Mouse (Mus musculus) adrenal gland, postnatal 14 days (tissue): Measurements from ENCODE around the gene Gata1. TPM values are rescaled to one million over a fixed set of nuclear protein-coding genes. Genes with fewer than 3 reads are reported as not detected.
"Not testable (repeated sequence)": the region's sequence is repeated elsewhere in the genome, so short reads cannot be mapped to it uniquely, and the experiment has no call there.

Experiments
- DNase-seq: peaks from one replicate; pipeline ENCODE4 v3.0.0; 2021; ENCODE audit warnings: mixed read lengths
- long read RNA-seq, 2 experiments: library from polyadenylated mRNA; stranded (forward); transcript quantifications; one replicate each; pipeline ENCODE4 v2.0.0; 2021
- total RNA-seq: library from RNA; stranded (reverse); gene quantifications from 2 replicates; pipeline ENCODE4 v1.2.3, GENCODE M21; 2021

Gene Gata1
- total RNA-seq: 0.38 and 2.5 TPM in 2 replicates
- long read RNA-seq, experiment 1, partial matches to known transcripts: 1 of 2 reads
- long read RNA-seq, experiment 1, other reads (novel, unspliced or antisense): 0 of 2 reads
- long read RNA-seq, experiment 2, partial matches to known transcripts: 2 of 5 reads
- long read RNA-seq, experiment 2, other reads (novel, unspliced or antisense): 0 of 5 reads

- DNase-seq: no peak
Observed at GRCm38 (mm10) chrX:7977892-7978291, at the start of gene Gata1. TSS of gene Gata1 (minus strand) at chrX:7978071.

GRCm38 (mm10) chrX:8026811-8027210 is 48.9 kb upstream of the Gata1 start:
- DNase-seq: no peak

DNA sequence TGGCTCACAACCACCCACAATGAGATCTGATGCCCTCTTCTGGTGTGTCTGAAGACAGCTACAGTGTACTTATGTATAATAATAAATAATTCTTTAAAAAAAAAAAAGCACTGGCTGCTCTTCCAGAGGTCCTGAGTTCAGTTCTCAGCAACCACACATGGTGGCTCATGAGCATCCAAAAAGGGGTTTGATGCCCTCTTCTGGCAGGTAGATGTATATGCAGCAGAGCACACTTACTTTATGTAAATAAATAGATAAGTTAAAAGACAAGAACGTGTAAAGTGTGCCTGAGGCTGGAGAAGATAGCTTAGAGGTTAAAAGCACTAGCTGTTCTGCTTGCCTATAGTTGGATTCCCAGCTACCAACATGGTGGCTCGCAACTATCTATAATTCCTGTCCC is 46.9 kb upstream of the Gata1 start:
- no peak for DNase-seq

DNA sequence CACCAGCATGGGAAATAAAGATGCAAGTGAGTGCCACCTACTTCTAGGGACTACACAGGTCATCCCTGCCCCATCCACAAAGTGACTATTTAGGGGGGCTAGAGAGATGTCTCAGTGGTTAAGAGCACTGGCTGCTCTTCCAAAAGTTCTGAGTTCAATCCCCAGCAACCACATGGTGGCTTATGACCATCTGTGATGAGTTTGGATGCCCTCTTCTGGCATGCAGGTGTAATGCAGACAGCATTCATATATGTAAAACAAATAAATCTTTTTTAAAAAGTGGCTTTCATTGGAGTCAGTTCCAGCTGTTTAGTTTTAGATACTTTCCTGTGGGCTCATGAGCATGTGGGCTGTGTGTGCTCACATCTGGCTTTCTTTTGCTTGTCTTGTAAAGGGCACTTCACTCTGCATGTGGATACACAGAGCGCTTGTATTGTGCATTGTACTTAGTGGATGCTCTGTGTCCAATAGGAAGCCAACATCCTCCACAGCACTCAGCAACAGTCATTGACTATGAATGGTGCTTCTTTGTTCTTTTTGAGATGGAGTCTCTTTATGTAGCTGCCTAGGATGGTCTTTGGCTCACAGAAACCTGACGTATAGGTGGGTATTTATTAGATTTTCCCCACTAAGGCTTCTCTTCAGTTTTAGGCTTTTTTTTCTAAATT is 42.4 kb upstream of the Gata1 start:
- DNase-seq: no peak

- no peak for DNase-seq
Observed at GRCm38 (mm10) chrX:8018286-8018685, 40.4 kb upstream of the Gata1 start, which contains the start of gene Glod5. TSS of gene Glod5 (minus strand) at chrX:8018492.

- peak; percentile 70 for DNase-seq
Observed at GRCm38 (mm10) chrX:8017142-8017541, 39.3 kb upstream of the Gata1 start.

DNA sequence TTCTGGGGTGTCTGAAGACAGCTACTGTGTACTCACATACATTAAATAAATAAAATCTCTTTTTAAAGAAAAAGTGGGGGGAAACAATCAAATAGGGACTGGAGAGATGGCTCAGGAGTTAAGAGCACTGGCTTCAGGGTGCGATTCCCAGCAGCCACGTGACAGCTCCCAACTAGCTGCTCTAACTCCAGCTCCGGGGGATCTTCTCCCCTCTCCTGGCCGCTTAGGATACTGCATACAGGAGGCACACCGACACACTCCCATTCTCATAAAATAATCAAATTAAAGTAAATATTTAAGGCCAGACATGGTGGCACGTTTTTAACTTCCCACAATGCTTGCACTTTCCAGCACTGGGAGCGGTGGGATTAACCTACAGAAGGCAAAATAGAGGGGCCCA is 37.8 kb upstream of the Gata1 start:
- DNase-seq: peak; percentile 34

DNA sequence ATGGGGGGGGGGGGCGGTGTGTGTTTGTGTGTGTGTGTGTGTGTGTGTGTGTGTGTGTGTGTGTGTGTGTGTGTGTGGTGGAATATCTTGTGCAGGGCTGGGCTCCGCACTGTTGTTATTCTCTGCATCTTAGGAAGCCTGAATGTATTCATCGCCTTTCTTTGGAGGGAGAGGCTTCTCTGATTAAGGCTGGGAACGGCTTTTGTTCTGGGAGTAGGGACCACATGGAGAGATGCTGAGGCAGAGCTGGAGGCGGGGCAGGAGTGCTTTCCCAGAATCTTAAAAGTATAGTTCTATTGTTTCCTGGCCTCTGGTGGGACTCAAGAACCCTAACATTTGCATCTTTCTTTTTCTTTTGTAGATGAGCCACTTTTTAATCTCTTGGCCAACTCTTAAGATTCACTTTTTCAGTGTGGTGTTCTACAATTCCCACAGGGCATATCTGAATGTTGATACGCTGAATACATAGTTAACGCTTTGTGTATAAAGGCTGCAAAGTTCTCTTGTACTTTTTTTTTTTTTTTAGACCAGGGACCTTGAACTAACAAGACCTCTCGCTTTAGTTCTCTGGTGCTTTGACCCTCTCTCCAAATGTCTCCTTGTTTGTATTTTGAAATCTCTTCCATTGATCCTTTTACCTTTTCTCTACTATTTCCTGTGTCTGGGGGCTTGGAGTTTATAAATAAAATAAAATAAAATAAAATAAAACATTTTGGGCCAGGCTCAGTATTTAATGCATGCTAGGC is 35.9 kb upstream of the Gata1 start:
- no peak for DNase-seq

GRCm38 (mm10) chrX:8013157-8013556 is 35.3 kb upstream of the Gata1 start:
- DNase-seq: no peak

DNA sequence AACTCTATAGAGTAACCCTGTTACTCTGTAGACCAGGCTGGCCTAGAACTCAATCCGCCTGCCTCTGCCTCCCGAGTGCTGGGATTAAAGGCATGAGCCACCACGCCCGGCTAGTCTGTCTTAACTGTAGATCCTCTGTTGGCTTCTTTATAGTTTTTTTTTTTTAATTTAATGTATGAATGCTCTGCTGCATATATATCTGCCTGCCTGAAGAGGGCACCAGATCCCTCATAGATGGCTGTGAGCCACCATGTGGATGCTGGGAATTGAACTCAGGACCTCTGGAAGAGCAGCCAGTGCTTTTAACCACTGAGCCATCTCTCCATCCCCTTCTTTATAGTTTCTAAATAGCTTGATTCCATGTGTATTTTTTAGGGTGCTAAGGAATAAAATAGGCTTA is 31.5 kb upstream of the Gata1 start:
- DNase-seq: not testable (repeated sequence)

- no peak for DNase-seq
Observed at GRCm38 (mm10) chrX:8008543-8008942, 30.7 kb upstream of the Gata1 start.

DNA sequence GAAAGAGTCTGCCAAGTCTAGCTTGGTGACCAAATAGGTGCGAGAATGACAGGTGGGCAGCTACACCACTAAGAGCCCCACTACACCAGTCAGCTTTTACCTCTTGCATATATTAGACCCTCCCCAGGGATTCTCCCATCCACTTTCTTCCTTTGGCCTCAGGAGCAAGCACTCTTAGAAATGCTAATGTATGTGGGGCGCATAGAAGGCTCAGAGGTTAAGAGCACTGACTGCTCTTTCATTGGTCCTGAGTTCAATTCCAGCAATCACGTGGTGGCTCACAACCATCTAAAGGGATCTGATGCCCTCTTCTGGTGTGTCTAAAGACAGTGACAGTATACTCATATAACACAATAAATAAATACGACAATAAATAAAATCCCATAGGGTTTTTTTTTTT is 25.1 kb upstream of the Gata1 start:
- DNase-seq: no peak

- DNase-seq: no peak
Observed at GRCm38 (mm10) chrX:8002001-8002400, 24.1 kb upstream of the Gata1 start.

DNA sequence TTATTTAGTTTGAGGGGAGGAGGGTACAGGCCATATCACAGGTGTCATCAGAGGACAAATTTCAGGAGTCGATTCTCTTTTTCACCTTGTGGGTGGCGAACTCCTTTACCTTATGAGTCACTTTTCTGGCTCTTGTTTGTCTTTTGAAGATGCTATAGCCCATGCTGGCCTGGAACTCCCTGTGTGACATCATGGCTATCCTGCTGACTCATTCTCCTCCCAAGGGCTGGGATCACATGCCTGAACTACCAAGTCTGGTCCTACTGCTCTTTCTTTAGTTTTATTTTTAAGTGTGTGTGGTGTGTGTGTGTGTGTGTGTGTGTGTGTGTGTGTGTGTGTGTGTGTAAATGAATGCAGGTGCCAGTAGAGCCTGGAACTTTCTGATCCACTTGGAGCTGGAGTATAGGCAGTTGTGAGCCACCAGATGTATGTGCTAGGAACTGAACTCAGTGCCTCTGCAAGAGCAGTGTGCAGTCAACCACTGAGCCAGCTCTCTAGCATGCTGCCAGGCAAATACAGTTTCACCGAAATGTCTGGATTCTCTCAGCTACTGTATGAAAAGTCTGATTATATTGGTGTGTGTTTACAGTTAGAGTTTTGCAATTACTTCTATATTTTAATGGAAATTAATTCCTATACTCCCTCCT is 22.8 kb upstream of the Gata1 start:
- DNase-seq: peak; percentile 34

DNA sequence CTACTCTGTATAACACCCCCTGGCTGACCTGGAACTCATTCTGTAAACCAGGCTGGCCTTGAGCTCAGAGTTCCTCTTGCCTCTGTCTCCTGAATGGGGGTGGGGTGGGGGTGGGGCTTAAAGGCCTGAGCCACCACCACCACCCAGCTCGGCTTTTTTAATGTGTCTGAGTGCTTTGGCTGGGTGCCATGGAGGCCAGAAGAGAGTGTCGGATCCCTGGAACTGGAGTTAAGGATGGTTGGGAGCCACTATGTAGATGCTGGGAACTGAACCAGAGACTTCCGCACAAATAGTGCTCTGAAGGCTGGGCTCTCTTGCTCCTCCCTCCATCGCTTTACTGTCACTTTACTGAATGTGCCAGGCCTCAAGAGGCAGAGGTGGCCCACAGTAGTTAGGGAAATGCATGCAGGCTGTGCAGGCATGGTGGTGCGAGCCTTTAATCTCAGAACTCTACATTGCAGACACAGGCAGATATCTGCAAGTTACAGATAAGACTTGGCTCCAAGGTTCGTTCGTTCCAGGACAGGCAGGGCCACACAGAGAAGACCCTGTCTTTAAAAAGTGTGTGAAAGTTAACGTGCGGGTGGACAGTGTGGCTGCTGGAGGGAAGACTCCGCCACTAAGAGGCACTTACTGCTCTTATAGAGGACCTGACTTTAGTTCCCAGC is 15.3 kb upstream of the Gata1 start:
- no peak for DNase-seq

- peak; percentile 18 for DNase-seq
Observed at GRCm38 (mm10) chrX:7992379-7993067, 14.7 kb upstream of the Gata1 start.

DNA sequence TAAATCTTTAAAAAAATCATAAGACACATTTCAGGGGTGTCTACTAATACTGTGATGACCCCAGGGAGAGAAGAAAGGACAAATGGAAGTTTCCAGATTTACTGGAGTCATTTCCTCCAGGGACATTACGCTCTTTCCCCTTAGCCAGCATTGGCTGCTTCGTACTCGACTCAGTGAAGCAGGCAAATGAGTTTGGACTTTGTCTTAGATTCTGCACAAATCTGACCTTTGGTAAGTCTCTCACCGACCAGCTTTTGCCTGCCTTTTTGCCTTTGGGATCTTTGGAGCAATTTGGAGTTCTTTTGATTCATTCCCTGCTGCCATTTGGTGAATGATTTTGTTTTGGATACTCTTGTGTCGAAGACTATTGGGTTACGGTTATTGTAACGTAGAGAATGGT is 3.5 kb upstream of the Gata1 start:
- no peak for DNase-seq

GRCm38 (mm10) chrX:7971292-7971691 is 6.6 kb downstream of the Gata1 start:
- DNase-seq: no peak

DNA sequence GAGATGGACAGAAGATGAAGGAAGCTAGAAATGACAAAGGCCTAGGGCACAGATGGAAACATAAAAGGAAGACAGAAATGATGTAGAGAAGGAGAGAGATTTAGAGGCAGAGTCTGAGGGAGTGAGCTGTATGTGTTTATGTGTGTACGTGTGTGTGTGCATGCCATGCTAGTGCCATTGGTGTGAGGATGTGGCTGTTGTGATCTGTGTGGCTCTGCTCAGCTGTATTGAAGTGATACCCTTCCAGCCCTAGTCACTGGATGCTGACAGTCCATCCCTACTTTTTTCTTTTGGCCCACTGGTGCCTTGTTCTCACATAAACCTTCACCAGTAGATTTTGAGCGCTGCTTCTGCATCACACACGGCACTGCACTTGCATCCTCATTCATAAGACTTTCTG is 9.0 kb downstream of the Gata1 start:
- DNase-seq: no peak

DNA sequence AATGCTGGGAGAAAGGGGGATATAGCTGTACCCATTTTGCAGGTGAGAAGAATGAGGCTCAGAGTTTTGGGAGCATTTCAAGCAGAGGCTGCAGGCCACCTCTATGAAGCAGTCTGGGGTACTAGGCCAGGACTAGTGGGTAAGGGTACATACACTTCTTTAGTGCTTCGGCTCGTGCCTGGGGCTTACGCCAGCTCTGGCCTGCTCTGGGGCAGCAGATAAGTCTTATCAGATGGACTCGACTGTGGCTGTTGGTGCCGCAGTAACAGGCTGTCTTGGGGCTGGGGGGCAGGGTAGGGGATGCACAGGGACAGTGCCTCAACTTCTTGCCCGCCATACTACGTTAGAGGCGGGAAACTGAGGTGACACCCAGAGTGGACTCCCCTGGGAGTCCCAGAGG is 9.6 kb downstream of the Gata1 start:
- DNase-seq: no peak

- no peak for DNase-seq
Observed at GRCm38 (mm10) chrX:7967596-7968201, 10.2 kb downstream of the Gata1 start.
